In the genomic region with DNA sequence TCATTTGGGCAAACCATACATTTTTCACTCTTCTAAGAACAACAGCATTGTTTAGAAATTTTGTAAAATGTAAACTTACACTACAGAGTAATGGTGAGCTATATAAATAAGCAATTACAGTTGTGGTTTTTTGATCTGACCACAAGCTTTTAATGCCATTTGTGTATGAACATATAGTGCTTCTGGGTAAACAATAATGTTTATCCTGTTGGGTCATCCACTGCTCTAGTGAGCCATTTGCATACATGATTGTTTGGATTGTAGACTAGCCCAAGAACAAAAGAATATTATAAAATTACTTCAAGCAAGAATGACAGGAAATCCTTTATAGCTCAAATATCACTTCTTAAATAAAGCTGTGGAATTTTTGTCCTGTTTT, we compare ENCODE assay signal across 11 mouse cellular contexts.
DNase-seq lines count a peak whose midpoint lies in the region; ATAC-seq and TF ChIP-seq lines count a peak whose summit lies in the region.
"Had no signal": no experiment of that assay in that cellular context is flagged by ENCODE, and none has a peak within 500 bp of the region (broad histone marks: within the 10 kb centered on the region; RNA-seq: fewer than 3 reads in every experiment).

No protein-coding gene starts in this region.

- DNase-seq in forebrain, embryonic 10.5 days (ENCODE audit: extremely low spot score, low spot score) = no peak
- no peak for DNase-seq in forebrain, postnatal 0 days
- no peak for DNase-seq in lung, postnatal 0 days (ENCODE audit: low spot score)
- DNase-seq in lung, postnatal 14 days = no peak
- DNase-seq in left cerebral cortex, postnatal 10 days (ENCODE audit: extremely low spot score in 1 of 2, low spot score in 2 of 2) = no peak
- DNase-seq: adrenal gland, postnatal 25 days had no signal

- no peak for TF ChIP-seq CTCF in forebrain, postnatal 0 days (IDR thresholded peaks at IDR 0.05; ENCODE audit: low read depth)
- no peak for TF ChIP-seq CTCF in lung, postnatal 0 days (IDR thresholded peaks at IDR 0.05)
- TF ChIP-seq CTCF in intestine, postnatal 0 days (IDR thresholded peaks at IDR 0.05; ENCODE audit: low read depth) = no peak

- intact Hi-C loops in left cerebral cortex, postnatal 10 days (cut with DNase I) = no loop called here

- no peak overlapping the region for H3K9ac ChIP-seq in forebrain, postnatal 0 days
- H3K9ac ChIP-seq in hindbrain, embryonic 12.5 days = no peak overlapping the region
- H3K9ac ChIP-seq in hindbrain, embryonic 16.5 days (ENCODE audit: low read depth, low read length) = no peak overlapping the region
- no peak overlapping the region for H3K9ac ChIP-seq in lung, postnatal 0 days (replicated peaks; ENCODE audit: low read depth)
- H3K9ac ChIP-seq in intestine, postnatal 0 days (ENCODE audit: low read depth, low read length) = no peak overlapping the region
- H3K9ac ChIP-seq: embryonic facial prominence, embryonic 15.5 days; limb, embryonic 15.5 days had no signal

- H3K27ac ChIP-seq in forebrain, embryonic 10.5 days = peak overlapping the region; percentile 87
- H3K27ac ChIP-seq in forebrain, postnatal 0 days (ENCODE audit: low read depth, low read length) = no peak overlapping the region
- H3K27ac ChIP-seq in hindbrain, embryonic 12.5 days = peak overlapping the region; percentile 49; the same call in 1 of the 2 replicates
- no peak overlapping the region for H3K27ac ChIP-seq in hindbrain, embryonic 16.5 days (ENCODE audit: low read depth, low read length)
- no peak overlapping the region for H3K27ac ChIP-seq in lung, postnatal 0 days (ENCODE audit: low read length)
- no peak overlapping the region for H3K27ac ChIP-seq in intestine, postnatal 0 days (ENCODE audit: low read depth, low read length)
- H3K27ac ChIP-seq: embryonic facial prominence, embryonic 15.5 days; limb, embryonic 15.5 days had no signal

- no peaks in the 10 kb centered on the region for H3K9me3 ChIP-seq in forebrain, embryonic 10.5 days
- no peaks in the 10 kb centered on the region for H3K9me3 ChIP-seq in forebrain, postnatal 0 days (ENCODE audit: low read length)
- H3K9me3 ChIP-seq in hindbrain, embryonic 12.5 days (replicated peaks) = no peaks in the 10 kb centered on the region
- H3K9me3 ChIP-seq in hindbrain, embryonic 16.5 days (ENCODE audit: control insufficient read depth, low read length) = no peaks in the 10 kb centered on the region
- no peaks in the 10 kb centered on the region for H3K9me3 ChIP-seq in lung, postnatal 0 days (ENCODE audit: low read length)
- H3K9me3 ChIP-seq in intestine, postnatal 0 days (ENCODE audit: control insufficient read depth) = no peaks in the 10 kb centered on the region
- H3K9me3 ChIP-seq: embryonic facial prominence, embryonic 15.5 days; limb, embryonic 15.5 days had no signal

- no peak overlapping the region for H3K4me2 ChIP-seq in forebrain, postnatal 0 days (ENCODE audit: low read depth)
- 0 out of 2 replicates have a peak overlapping the region, but pooled peaks have one; percentile 46 for H3K4me2 ChIP-seq in hindbrain, embryonic 12.5 days (replicated peaks)
- no peak overlapping the region for H3K4me2 ChIP-seq in hindbrain, embryonic 16.5 days (ENCODE audit: low read length)
- peak overlapping the region; percentile 51 for H3K4me2 ChIP-seq in lung, postnatal 0 days (replicated peaks; ENCODE audit: low read depth, low read length)
- H3K4me2 ChIP-seq in intestine, postnatal 0 days (replicated peaks; ENCODE audit: low read depth) = peak overlapping the region; percentile 55; the same call in 1 of the 2 replicates

- TF ChIP-seq EP300 in lung, postnatal 0 days (IDR thresholded peaks at IDR 0.05) = no peak

- H3K4me3 ChIP-seq in forebrain, embryonic 10.5 days = no peak overlapping the region
- no peak overlapping the region for H3K4me3 ChIP-seq in forebrain, postnatal 0 days (ENCODE audit: low read depth, low read length)
- no peak overlapping the region for H3K4me3 ChIP-seq in hindbrain, embryonic 12.5 days
- H3K4me3 ChIP-seq in hindbrain, embryonic 16.5 days (ENCODE audit: low read length) = no peak overlapping the region
- no peak overlapping the region for H3K4me3 ChIP-seq in lung, postnatal 0 days (ENCODE audit: low read depth, low read length)
- no peak overlapping the region for H3K4me3 ChIP-seq in intestine, postnatal 0 days (ENCODE audit: low read depth, low read length)
- H3K4me3 ChIP-seq: limb, embryonic 15.5 days had no signal

- H3K36me3 ChIP-seq in forebrain, embryonic 10.5 days (replicated peaks) = no peaks in the 10 kb centered on the region
- no peaks in the 10 kb centered on the region for H3K36me3 ChIP-seq in forebrain, postnatal 0 days (ENCODE audit: insufficient read depth)
- H3K36me3 ChIP-seq in hindbrain, embryonic 12.5 days = no peaks in the 10 kb centered on the region
- H3K36me3 ChIP-seq in hindbrain, embryonic 16.5 days (ENCODE audit: control insufficient read depth, insufficient read depth, low read length) = no peaks in the 10 kb centered on the region
- H3K36me3 ChIP-seq in lung, postnatal 0 days (ENCODE audit: insufficient read depth, low read length) = no peaks in the 10 kb centered on the region
- no peaks in the 10 kb centered on the region for H3K36me3 ChIP-seq in intestine, postnatal 0 days (ENCODE audit: control insufficient read depth, insufficient read depth)
- H3K36me3 ChIP-seq: embryonic facial prominence, embryonic 15.5 days; limb, embryonic 15.5 days had no signal

- no peaks in the 10 kb centered on the region for H3K27me3 ChIP-seq in forebrain, embryonic 10.5 days (ENCODE audit: poor library complexity, severe bottlenecking)
- no peaks in the 10 kb centered on the region for H3K27me3 ChIP-seq in forebrain, postnatal 0 days (ENCODE audit: insufficient read depth, low read length)
- H3K27me3 ChIP-seq in hindbrain, embryonic 12.5 days = no peaks in the 10 kb centered on the region
- no peaks in the 10 kb centered on the region for H3K27me3 ChIP-seq in hindbrain, embryonic 16.5 days (replicated peaks; ENCODE audit: control insufficient read depth, insufficient read depth, low read length)
- H3K27me3 ChIP-seq in lung, postnatal 0 days (replicated peaks; ENCODE audit: insufficient read depth, low read length) = no peaks in the 10 kb centered on the region
- H3K27me3 ChIP-seq in intestine, postnatal 0 days (replicated peaks; ENCODE audit: control insufficient read depth, insufficient read depth, low read length) = no peaks in the 10 kb centered on the region
- H3K27me3 ChIP-seq: embryonic facial prominence, embryonic 15.5 days; limb, embryonic 15.5 days had no signal

- no peak for ATAC-seq in forebrain, postnatal 0 days
- no peak for ATAC-seq in hindbrain, embryonic 12.5 days (ENCODE audit: low FRiP score)
- no peak for ATAC-seq in hindbrain, embryonic 16.5 days
- no peak for ATAC-seq in lung, postnatal 0 days
- ATAC-seq in intestine, postnatal 0 days = no peak

- H3K4me1 ChIP-seq in forebrain, embryonic 10.5 days = peaks cover 46% of the 10 kb centered on the region
- no peaks in the 10 kb centered on the region for H3K4me1 ChIP-seq in forebrain, postnatal 0 days (ENCODE audit: insufficient read depth)
- peaks cover 16% of the 10 kb centered on the region for H3K4me1 ChIP-seq in hindbrain, embryonic 12.5 days
- H3K4me1 ChIP-seq in hindbrain, embryonic 16.5 days (ENCODE audit: control insufficient read depth, insufficient read depth, low read depth, low read length) = peaks cover 3% of the 10 kb centered on the region
- no peaks in the 10 kb centered on the region for H3K4me1 ChIP-seq in lung, postnatal 0 days (ENCODE audit: insufficient read depth, low read depth, low read length)
- no peaks in the 10 kb centered on the region for H3K4me1 ChIP-seq in intestine, postnatal 0 days (replicated peaks; ENCODE audit: control insufficient read depth, insufficient read depth, low read length)
- H3K4me1 ChIP-seq: limb, embryonic 15.5 days had no signal

Comparison
In these comparisons a context has a peak if more than half of its experiments do, and no peak if none do; other contexts are left out.
1. H3K27ac ChIP-seq: peak in forebrain, embryonic 10.5 days (single experiment) and hindbrain, embryonic 12.5 days (single experiment); none in forebrain, postnatal 0 days (single experiment), hindbrain, embryonic 16.5 days (single experiment), lung, postnatal 0 days (single experiment) and intestine, postnatal 0 days (single experiment).
2. H3K4me2 ChIP-seq: peak in hindbrain, embryonic 12.5 days (single experiment), lung, postnatal 0 days (single experiment) and intestine, postnatal 0 days (single experiment); none in forebrain, postnatal 0 days (single experiment) and hindbrain, embryonic 16.5 days (single experiment).